Mouse (Mus musculus): ENCODE measurements around the gene Sigmar1. TPM values are rescaled to one million over a fixed set of nuclear protein-coding genes. Genes with fewer than 3 reads are reported as not detected.
A peak's percentile ranks its signal among the peaks of the same experiment; 100 is the strongest.
"Not testable (repeated sequence)": the region's sequence is repeated elsewhere in the genome, so short reads cannot be mapped to it uniquely, and the experiment has no call there.

Gene Sigmar1
- polyA plus RNA-seq (2015; fragmentation: Nextera tagmentation; extraction: Ambion mirVana), result 47.5 and 55.4 TPM in 2 replicates

DNA sequence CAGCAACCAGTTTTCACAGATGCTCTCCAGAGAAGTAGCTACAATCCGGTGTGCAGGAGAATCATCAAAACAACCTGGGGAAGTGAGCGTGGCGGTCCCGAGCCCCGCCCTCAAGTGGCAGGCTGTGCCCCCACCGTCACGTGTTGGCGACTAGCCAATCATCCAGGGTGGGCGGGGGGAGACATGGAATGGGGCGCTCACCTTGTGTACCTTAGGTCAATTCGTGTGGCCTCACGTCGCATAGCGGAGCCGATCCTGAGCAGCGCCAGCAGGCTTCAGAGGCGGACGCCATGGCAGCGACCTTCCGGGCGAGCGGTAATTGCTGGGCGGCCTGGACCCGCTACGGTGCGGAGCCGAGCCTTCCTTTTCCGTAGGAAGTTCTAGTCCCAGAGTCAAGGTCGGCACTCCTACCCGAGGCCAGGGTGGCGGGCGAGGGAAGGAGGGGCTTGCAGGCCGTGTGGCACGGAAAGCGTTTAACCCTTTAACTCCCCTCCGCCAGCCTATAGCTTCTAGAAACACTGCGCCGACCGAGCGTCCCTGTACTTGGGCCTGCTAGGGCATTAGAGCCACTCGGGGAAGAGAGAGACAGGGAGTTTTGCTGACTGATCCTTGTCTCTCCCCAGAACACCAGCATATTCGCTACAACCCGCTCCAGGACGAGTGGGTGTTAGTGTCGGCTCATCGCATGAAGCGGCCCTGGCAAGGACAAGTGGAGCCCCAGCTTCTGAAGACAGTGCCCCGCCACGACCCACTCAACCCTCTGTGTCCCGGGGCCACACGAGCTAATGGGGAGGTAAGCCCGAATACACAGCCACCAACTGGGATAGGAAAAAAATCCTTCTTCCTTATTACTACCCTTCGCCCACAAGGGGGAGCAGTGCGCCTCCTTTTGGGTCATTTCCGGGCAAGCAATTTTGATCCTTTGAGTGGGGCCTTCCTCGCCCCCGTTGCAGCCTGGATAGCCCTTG is at the start of gene Sigmar1:
Gene Sigmar1, minus strand, starts transcription at position 820 of the 968 bp plus-strand sequence.
- Histone ChIP-seq H3K36me3 (ENCODE audit: poor library complexity, severe bottlenecking) (no peaks in the 10 kb centered on the region), H3K4me3 (peak within 1 kb of the TSS; percentile 66), H3K27me3 (no peaks in the 10 kb centered on the region), H3K4me2 (peak within 1 kb of the TSS; percentile 93), H3K4me1 (peaks cover 20% of the 10 kb centered on the region), H3K9ac (peak within 1 kb of the TSS; percentile 75), H3K9me3 (replicated peaks) (no peaks in the 10 kb centered on the region), H3K27ac (peak within 1 kb of the TSS; percentile 70)
- WGBS, result under 1% methylated on average over 57 of the region's 57 CpGs
- peak; percentile 73 for ATAC-seq

GRCm38 (mm10) chr4:41783197-41783596 is 27.2 kb upstream of the Sigmar1 start:
- H3K27me3 ChIP-seq; H3K4me3 ChIP-seq; H3K4me1 ChIP-seq; H3K4me2 ChIP-seq; H3K27ac ChIP-seq; H3K9me3 ChIP-seq (replicated peaks); H3K9ac ChIP-seq; H3K36me3 ChIP-seq (ENCODE audit: poor library complexity, severe bottlenecking); ATAC-seq: not testable (repeated sequence)
- WGBS, result 12% methylated on average over 3 of the region's 3 CpGs

- H3K27me3 ChIP-seq; H3K9me3 ChIP-seq (replicated peaks); H3K4me2 ChIP-seq; H3K9ac ChIP-seq; H3K36me3 ChIP-seq (ENCODE audit: poor library complexity, severe bottlenecking); H3K4me3 ChIP-seq; H3K27ac ChIP-seq; ATAC-seq; H3K4me1 ChIP-seq: not testable (repeated sequence)
- WGBS, result 32% methylated on average over 4 of the region's 4 CpGs
These were observed 26.8 kb upstream of the Sigmar1 start for GRCm38 (mm10) chr4:41782711-41783110.

GRCm38 (mm10) chr4:41781748-41782485 is 26.0 kb upstream of the Sigmar1 start:
- not testable (repeated sequence) for H3K4me3 ChIP-seq; H3K9me3 ChIP-seq (replicated peaks); ATAC-seq; H3K27me3 ChIP-seq; H3K4me1 ChIP-seq; H3K36me3 ChIP-seq (ENCODE audit: poor library complexity, severe bottlenecking); H3K9ac ChIP-seq; H3K27ac ChIP-seq; H3K4me2 ChIP-seq
- 22% methylated on average over 14 of the region's 21 CpGs for WGBS

- not testable (repeated sequence) for H3K4me2 ChIP-seq; H3K4me3 ChIP-seq; H3K4me1 ChIP-seq; H3K9me3 ChIP-seq (replicated peaks); H3K9ac ChIP-seq; H3K27ac ChIP-seq; H3K36me3 ChIP-seq (ENCODE audit: poor library complexity, severe bottlenecking); ATAC-seq; H3K27me3 ChIP-seq
- WGBS, result 21% methylated on average over 9 of the region's 9 CpGs
These were observed 25.3 kb upstream of the Sigmar1 start for GRCm38 (mm10) chr4:41781271-41781670.

- not testable (repeated sequence) for H3K4me2 ChIP-seq; H3K36me3 ChIP-seq (ENCODE audit: poor library complexity, severe bottlenecking); H3K4me1 ChIP-seq; H3K4me3 ChIP-seq; H3K9me3 ChIP-seq (replicated peaks); H3K27ac ChIP-seq; H3K9ac ChIP-seq; ATAC-seq; H3K27me3 ChIP-seq
- WGBS, result 93% methylated on average over 1 of the region's 1 CpGs
These were observed 19.9 kb upstream of the Sigmar1 start for GRCm38 (mm10) chr4:41775840-41776239.

DNA sequence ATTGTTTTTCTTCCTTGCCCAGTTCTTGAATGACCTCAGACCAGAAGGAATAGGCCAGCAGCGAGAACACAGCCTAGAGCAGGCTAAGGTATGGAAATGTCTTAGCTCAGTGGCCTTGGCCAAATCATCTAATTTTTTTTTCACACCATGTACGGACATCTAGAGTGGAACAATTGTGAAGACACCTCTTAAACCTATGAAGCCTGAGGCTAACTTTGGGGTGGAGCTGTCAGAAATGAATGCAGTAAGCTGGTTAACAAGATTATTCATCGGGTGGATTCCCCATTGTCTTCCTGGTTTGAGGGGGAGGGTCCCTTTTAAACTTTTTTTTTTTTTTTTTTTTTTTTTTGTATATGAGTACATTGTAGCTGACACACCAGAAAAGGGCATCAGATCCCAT is 18.5 kb upstream of the Sigmar1 start:
- H3K9me3 ChIP-seq (replicated peaks); H3K4me1 ChIP-seq; H3K27me3 ChIP-seq; H3K36me3 ChIP-seq (ENCODE audit: poor library complexity, severe bottlenecking); H3K27ac ChIP-seq; H3K9ac ChIP-seq; ATAC-seq: not testable (repeated sequence)
- Histone ChIP-seq H3K4me2 (peak overlapping the region; percentile 58), H3K4me3 (peak overlapping the region; percentile 49)
- 60% methylated on average over 3 of the region's 3 CpGs for WGBS

GRCm38 (mm10) chr4:41774002-41774401 is 18.0 kb upstream of the Sigmar1 start, which contains the start of gene Ccl27a:
Gene Ccl27a, minus strand, starts transcription at chr4:41774247.
- H3K27me3 ChIP-seq; H3K27ac ChIP-seq; H3K4me1 ChIP-seq; H3K36me3 ChIP-seq (ENCODE audit: poor library complexity, severe bottlenecking); H3K9me3 ChIP-seq (replicated peaks); ATAC-seq: not testable (repeated sequence)
- Histone ChIP-seq H3K9ac (peak within 1 kb of the TSS; percentile 61), H3K4me2 (peak within 1 kb of the TSS; percentile 58), H3K4me3 (peak within 1 kb of the TSS; percentile 49)
- under 1% methylated on average over 12 of the region's 14 CpGs for WGBS

- not testable (repeated sequence) for H3K27me3 ChIP-seq; H3K9me3 ChIP-seq (replicated peaks); H3K36me3 ChIP-seq (ENCODE audit: poor library complexity, severe bottlenecking); ATAC-seq; H3K27ac ChIP-seq; H3K4me1 ChIP-seq
- peak overlapping the region; percentile 58 for H3K4me2 ChIP-seq
- peak overlapping the region; percentile 49 for H3K4me3 ChIP-seq
- H3K9ac ChIP-seq, result peak overlapping the region; percentile 61
- 2% methylated on average over 21 of the region's 25 CpGs for WGBS
These were observed 17.5 kb upstream of the Sigmar1 start for GRCm38 (mm10) chr4:41773502-41773901.

GRCm38 (mm10) chr4:41772946-41773345 is 17.0 kb upstream of the Sigmar1 start:
- H3K4me2 ChIP-seq, result peak overlapping the region; percentile 53
- H3K4me1 ChIP-seq; H3K9me3 ChIP-seq (replicated peaks); H3K36me3 ChIP-seq (ENCODE audit: poor library complexity, severe bottlenecking); H3K27me3 ChIP-seq; H3K27ac ChIP-seq; ATAC-seq; H3K9ac ChIP-seq: not testable (repeated sequence)
- H3K4me3 ChIP-seq, result peak overlapping the region; percentile 31
- 1% methylated on average over 7 of the region's 16 CpGs for WGBS

GRCm38 (mm10) chr4:41767301-41767700 is 11.3 kb upstream of the Sigmar1 start:
- not testable (repeated sequence) for H3K27ac ChIP-seq; H3K9ac ChIP-seq; H3K27me3 ChIP-seq; ATAC-seq; H3K4me3 ChIP-seq; H3K4me1 ChIP-seq; H3K9me3 ChIP-seq (replicated peaks); H3K36me3 ChIP-seq (ENCODE audit: poor library complexity, severe bottlenecking); H3K4me2 ChIP-seq
- WGBS, result 87% methylated on average over 10 of the region's 10 CpGs

DNA sequence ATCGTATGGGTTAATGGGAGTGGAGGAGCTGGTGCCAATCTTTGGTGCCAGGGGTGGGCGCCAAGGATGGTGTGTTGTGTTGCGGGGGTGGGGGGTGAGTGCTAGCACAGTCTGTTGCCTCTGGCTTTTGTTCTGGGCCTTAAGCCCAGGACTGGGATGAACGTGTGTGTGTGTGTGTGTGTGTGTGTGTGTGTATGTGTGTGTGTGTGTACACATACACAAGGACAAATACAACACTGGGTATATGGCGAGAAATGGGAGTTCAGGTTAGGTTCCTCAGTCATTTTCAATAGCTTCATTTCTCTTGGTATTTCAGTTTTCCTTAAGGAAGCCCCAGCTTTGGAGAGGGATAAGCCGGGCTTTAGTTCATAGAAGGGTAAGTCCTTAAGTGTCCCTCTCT is 7.2 kb upstream of the Sigmar1 start:
- peaks cover 36% of the 10 kb centered on the region for H3K4me1 ChIP-seq
- H3K4me3 ChIP-seq; H3K27ac ChIP-seq; H3K4me2 ChIP-seq; H3K9ac ChIP-seq; H3K9me3 ChIP-seq (replicated peaks); H3K27me3 ChIP-seq; H3K36me3 ChIP-seq (ENCODE audit: poor library complexity, severe bottlenecking); ATAC-seq: not testable (repeated sequence)
- WGBS, result 77% methylated on average over 3 of the region's 6 CpGs
